Mouse (Mus musculus) heart, postnatal 0 days (tissue): Measurements from ENCODE around the gene Rims1.

Experiments used
- CTCF ChIP-seq: IDR thresholded peaks from 2 replicates; pipeline ENCODE4 v1.5.1; 2016; ENCODE audit warnings: antibody characterized with exemption, control low read depth, low read depth
- EP300 ChIP-seq: IDR thresholded peaks from 2 replicates; pipeline ENCODE4 v1.6.1; 2016; ENCODE audit warnings: antibody characterized with exemption, low read depth

- no peak for TF ChIP-seq CTCF
- TF ChIP-seq EP300 = no peak
Measured at GRCm38 (mm10) chr1:22613609-22614008, 192.2 kb downstream of the Rims1 start.
